21 mouse cellular contexts compared by ENCODE assay signal in the genomic region with DNA sequence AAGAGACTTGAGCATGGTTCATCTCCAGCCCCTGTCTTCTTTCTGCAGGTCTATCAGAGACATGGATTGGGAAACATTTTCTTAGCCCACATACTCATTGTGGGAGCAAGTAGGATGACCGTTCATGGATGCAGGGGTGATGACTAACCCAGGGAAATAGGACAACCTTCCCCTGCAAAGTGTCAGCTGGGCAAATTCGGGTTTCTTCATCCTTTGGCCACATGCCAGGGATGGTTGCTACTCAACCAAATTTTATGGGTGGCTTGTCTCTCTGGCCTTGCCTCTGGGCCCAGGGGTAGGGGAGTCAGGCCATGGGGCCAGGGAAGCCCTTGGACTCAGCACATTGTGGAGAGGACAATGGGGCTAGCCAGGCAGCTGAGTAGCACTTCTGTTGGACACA. TPM values are rescaled to one million over a fixed set of nuclear protein-coding genes. Genes with fewer than 3 reads are reported as not detected.
DNase-seq lines count a peak whose midpoint lies in the region; ATAC-seq lines count a peak whose summit lies in the region.
"Had no signal": no experiment of that assay in that cellular context is flagged by ENCODE, and none has a peak within 500 bp of the region (broad histone marks: within the 10 kb centered on the region; RNA-seq: fewer than 3 reads in every experiment).

No protein-coding gene starts in this region.

- peak; percentile 24 to 40 for DNase-seq in cerebellum, postnatal 14 days
- no peak for DNase-seq in cerebellum, adult 11-12 months
- peak; percentile 4 for DNase-seq in ovary, adult 18-20 months (ENCODE audit: low spot score)
- DNase-seq in ovary, postnatal 36 days (ENCODE audit: low spot score), result no peak
- peak; percentile 87 for DNase-seq in adrenal gland, postnatal 14 days
- no peak for DNase-seq in natural killer cell, adult 2 months (ENCODE audit: low spot score in 2 of 2)
- DNase-seq in urinary bladder, postnatal 25 days (ENCODE audit: low spot score), result no peak
- DNase-seq: heart, postnatal 10 days; right cerebral cortex, postnatal 14 days; thymus, postnatal 4 days had no signal

- H3K4me1 ChIP-seq in kidney, embryonic 16.5 days (ENCODE audit: insufficient read depth, low read length), result no peaks in the 10 kb centered on the region
- H3K4me1 ChIP-seq: kidney, embryonic 15.5 days had no signal

- H3K9me3 ChIP-seq in kidney, embryonic 16.5 days (ENCODE audit: low read length), result no peaks in the 10 kb centered on the region
- H3K9me3 ChIP-seq: forebrain, embryonic 13.5 days; G1E; kidney, embryonic 15.5 days had no signal

- H3K9ac ChIP-seq in kidney, embryonic 16.5 days (replicated peaks; ENCODE audit: low read length), result no peak overlapping the region
- H3K9ac ChIP-seq: forebrain, embryonic 13.5 days; kidney, embryonic 15.5 days; liver, embryonic 14.5 days had no signal

- no peak for ATAC-seq in kidney, embryonic 16.5 days (ENCODE audit: low FRiP score, low TSS enrichment)
- ATAC-seq: forebrain, embryonic 13.5 days had no signal

- WGBS in kidney, embryonic 16.5 days, result 75% methylated on average over 2 of the region's 2 CpGs

- no peak overlapping the region for H3K4me2 ChIP-seq in kidney, embryonic 16.5 days (replicated peaks; ENCODE audit: low read depth, low read length)
- H3K4me2 ChIP-seq: forebrain, embryonic 13.5 days; kidney, embryonic 15.5 days had no signal

- H3K36me3 ChIP-seq in kidney, embryonic 16.5 days (ENCODE audit: insufficient read depth, low read length), result no peaks in the 10 kb centered on the region
- H3K36me3 ChIP-seq: G1E; kidney, embryonic 15.5 days had no signal

- no peaks in the 10 kb centered on the region for H3K27me3 ChIP-seq in kidney, embryonic 16.5 days (ENCODE audit: insufficient read depth, low read length)
- H3K27me3 ChIP-seq: forebrain, embryonic 13.5 days; kidney, embryonic 15.5 days had no signal

- H3K4me3 ChIP-seq in kidney, embryonic 16.5 days (ENCODE audit: low read length), result no peak overlapping the region
- H3K4me3 ChIP-seq: forebrain, embryonic 13.5 days; kidney, embryonic 15.5 days had no signal

- no peak overlapping the region for H3K27ac ChIP-seq in kidney, embryonic 16.5 days (ENCODE audit: low read length)
- H3K27ac ChIP-seq: forebrain, embryonic 13.5 days; kidney, embryonic 15.5 days; liver, embryonic 14.5 days had no signal

RNA-seq across cellular contexts. Expression of a gene that starts 3.5 kb away (rescaled TPM):
- total RNA-seq in adrenal gland, postnatal 14 days (2021), result not detected in 2 replicates
- not detected in 2 replicates for polyA plus RNA-seq in kidney, embryonic 16.5 days (2015; fragmentation: Nextera tagmentation; extraction: Ambion mirVana)
- total RNA-seq: heart, adult 8-10 months; heart, postnatal 10 days; layer of hippocampus, adult 18-20 months; left cerebral cortex, adult 18-20 months; neutrophil, adult 5-6 weeks had no signal
- polyA plus RNA-seq: G1E; kidney, embryonic 15.5 days; limb, embryonic 11.5 days; liver, embryonic 14.5 days; testis, adult 2 months had no signal

RNA-seq across cellular contexts. Expression of a gene that starts 34.5 kb away (rescaled TPM):
- 57.6 and 62.5 TPM in 2 replicates for total RNA-seq in adrenal gland, postnatal 14 days (2021)
- polyA plus RNA-seq in kidney, embryonic 16.5 days (2015; fragmentation: Nextera tagmentation; extraction: Ambion mirVana), result 32.4 and 38.1 TPM in 2 replicates

RNA-seq across cellular contexts. Expression of a gene that starts 42.6 kb away (rescaled TPM):
- 77.1 and 82.5 TPM in 2 replicates for total RNA-seq in adrenal gland, postnatal 14 days (2021)
- polyA plus RNA-seq in kidney, embryonic 16.5 days (2015; fragmentation: Nextera tagmentation; extraction: Ambion mirVana), result 3.4 and 3.6 TPM in 2 replicates

RNA-seq across cellular contexts. Expression of a gene that starts 59.0 kb away (rescaled TPM):
- not detected in 2 replicates for total RNA-seq in adrenal gland, postnatal 14 days (2021)
- polyA plus RNA-seq in kidney, embryonic 16.5 days (2015; fragmentation: Nextera tagmentation; extraction: Ambion mirVana), result 1.5 and 1.6 TPM in 2 replicates
- total RNA-seq: heart, adult 8-10 months; heart, postnatal 10 days; layer of hippocampus, adult 18-20 months; left cerebral cortex, adult 18-20 months; neutrophil, adult 5-6 weeks had no signal
- polyA plus RNA-seq: G1E; testis, adult 2 months had no signal

Comparison
In these comparisons a context has a peak if more than half of its experiments do, and no peak if none do; other contexts are left out.
1. DNase-seq: peak in cerebellum, postnatal 14 days (2 of 2), ovary, adult 18-20 months (single experiment) and adrenal gland, postnatal 14 days (single experiment); none in cerebellum, adult 11-12 months (single experiment), ovary, postnatal 36 days (single experiment), natural killer cell, adult 2 months (0 of 2) and urinary bladder, postnatal 25 days (single experiment).